Mouse (Mus musculus) bone marrow, adult 2 months (tissue): ENCODE measurements around the gene Tmem88b.

Experiments used
- CTCF ChIP-seq: fragments of 200-500 bp; IDR thresholded peaks from 2 replicates; pipeline ENCODE4 v1.5.1; 2011; ENCODE audit warnings: low read length, control low read depth; ENCODE audit not compliant: control insufficient read depth, insufficient read depth
- POLR2A ChIP-seq: fragments of 200-500 bp; IDR thresholded peaks from 2 replicates; pipeline ENCODE4 v1.6.1; 2011; ENCODE audit warnings: low read depth, mild to moderate bottlenecking, control low read depth, low read length, borderline replicate concordance; ENCODE audit not compliant: control insufficient read depth

DNA sequence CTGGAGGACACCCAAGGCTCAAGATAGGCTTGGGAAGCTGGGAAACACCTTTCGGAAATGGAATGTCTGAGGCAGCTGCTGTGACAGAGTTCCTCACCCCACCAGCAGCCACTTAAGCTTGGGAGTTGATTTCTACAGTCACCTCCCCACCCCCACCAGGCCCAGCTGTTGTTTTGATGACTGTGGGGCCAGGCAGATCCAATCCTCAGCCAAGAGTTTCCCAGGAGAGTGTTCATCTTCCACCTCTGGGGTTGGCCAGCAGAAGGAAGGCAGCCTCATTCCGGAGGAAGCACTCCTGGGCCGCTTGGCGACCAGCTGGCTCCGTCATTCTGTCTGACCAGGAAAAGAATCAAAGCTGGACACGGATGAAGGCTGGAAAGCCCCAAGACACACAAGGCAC is 4.8 kb downstream of the Tmem88b start:
- TF ChIP-seq POLR2A (no peak), CTCF (no peak)
